Mouse (Mus musculus) gastrocnemius, adult 2 months (tissue): ENCODE data around the gene Icmt. TPM values are rescaled to one million over a fixed set of nuclear protein-coding genes. Genes with fewer than 3 reads are reported as not detected.

ENCODE experiments used
- DNase-seq: peaks from one replicate; pipeline ENCODE4 v3.0.0; 2022
- H3K27ac ChIP-seq: fragments of 200-600 bp; 2 replicates; pipeline ENCODE4 v1.8.1; 2022; ENCODE audit warnings: mild to moderate bottlenecking
- H3K4me3 ChIP-seq: fragments of 200-600 bp; 2 replicates; pipeline ENCODE4 v1.8.1; 2022; ENCODE audit warnings: mild to moderate bottlenecking, moderate library complexity
- CTCF ChIP-seq: fragments of 200-600 bp; IDR thresholded peaks from 2 replicates; pipeline ENCODE4 v1.8.1; 2022; ENCODE audit warnings: antibody characterized with exemption, mild to moderate bottlenecking, moderate library complexity
- intact Hi-C: fragments of 180-260 bp; cut with DNase I; formaldehyde crosslinking; loops from one replicate; pipeline ENCODE4 v1.15.1; 2025
- total RNA-seq, 2 experiments: library from RNA; stranded (reverse); gene quantifications; 2 replicates each; pipeline ENCODE4 v1.2.3; 2021

Gene Icmt
- total RNA-seq, 2 experiments from 2014 or later: 18.1 to 19.3 TPM

DNA sequence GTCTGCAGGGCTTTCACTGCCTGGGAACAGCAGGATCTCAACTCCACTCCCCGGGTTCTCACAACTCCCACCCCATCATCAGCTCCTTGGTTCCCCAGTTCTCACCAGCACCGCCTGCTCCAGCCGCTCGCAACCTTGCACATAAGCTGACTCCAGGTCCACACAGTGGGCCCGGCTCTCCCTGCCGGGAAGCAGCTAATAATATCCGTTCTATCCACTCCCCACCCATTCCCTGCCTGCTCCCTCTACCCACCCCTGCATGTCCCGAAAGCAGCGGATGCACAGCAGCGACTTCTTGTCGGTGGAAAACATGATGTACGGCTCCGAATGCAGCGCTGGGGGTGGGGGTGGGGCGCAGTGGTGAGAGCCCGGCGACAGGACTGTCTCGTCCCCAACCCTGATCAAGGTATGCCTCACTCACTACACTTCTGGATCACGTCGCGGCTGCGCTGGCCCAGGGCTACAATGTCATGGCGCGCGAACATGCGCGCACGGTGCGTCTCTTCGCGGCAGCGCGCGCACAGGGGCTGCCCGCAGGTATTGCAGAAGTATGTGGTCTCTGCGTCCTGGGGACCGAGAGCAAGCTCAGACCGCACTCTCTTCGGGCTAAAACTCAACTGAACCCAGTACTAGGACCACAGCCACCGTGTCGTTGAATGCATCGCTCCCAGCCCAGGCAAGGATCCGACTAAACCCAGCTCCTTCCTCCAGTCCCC, 18.6 kb downstream of the Icmt start:
- Histone ChIP-seq H3K4me3 (peak overlapping the region; percentile 30; the same call in 1 of the 2 replicates), H3K27ac (no peak overlapping the region)
- no peak for DNase-seq
- no peak for TF ChIP-seq CTCF
- intact Hi-C loops: no loop called here

DNA sequence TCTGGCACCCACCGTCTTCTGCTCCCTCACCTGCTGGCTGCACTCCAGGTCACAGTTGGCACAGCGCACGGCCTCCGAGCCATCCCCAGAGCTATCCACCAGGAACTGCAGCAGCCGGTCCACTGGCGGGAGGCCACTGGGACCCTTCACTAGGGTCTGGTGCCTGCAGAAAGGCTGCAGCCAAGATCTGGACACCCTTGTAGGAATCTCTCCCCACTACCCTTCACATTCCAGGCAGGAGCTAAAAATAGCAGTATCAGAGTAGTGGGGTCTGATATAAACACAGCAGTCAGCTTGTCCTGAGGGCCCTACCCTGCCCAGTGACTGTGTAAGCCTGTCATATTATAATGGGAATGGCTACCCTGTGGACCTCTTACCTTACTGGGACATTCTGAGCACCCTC, 20.6 kb downstream of the Icmt start:
- no peak overlapping the region for H3K27ac ChIP-seq
- no peak for DNase-seq
- intact Hi-C loops: no loop called here
- H3K4me3 ChIP-seq: no peak overlapping the region
- TF ChIP-seq CTCF: no peak

DNA sequence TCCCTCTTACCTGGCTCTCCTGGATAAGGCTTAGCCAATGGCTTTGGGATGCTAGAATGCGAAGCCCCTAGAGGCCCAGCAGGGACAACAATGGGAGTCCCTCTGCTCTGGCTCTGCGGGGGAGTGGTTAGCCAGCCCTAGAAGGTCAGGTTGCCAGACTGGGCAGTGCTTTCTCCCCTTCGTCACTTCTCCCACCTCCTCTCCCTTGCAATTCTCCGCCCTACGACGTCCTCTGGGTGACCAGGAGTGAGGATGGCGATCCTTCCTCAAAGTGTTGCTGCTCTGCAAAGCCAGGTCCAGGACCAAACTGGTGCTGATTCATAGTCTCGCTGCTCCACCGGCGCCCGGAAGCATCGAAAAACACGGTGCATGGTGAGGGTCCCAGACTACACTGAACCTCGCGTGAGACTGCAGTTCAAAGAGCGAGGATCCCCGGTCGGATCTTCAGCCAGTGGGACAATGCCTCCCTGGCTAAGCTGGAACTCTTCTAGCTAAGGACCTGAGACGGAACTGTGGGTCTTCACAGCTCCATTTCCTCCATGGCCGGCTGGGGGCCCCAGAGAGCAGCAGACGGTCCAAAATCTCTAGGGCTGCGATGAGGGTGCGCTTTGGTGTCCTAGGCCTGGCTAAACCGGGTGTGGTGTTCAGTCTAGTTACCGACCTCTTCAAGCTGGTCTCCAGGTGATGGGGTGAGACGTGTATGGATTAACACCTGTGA, 21.6 kb downstream of the Icmt start, which contains the start of gene Rnf207:
TSS of gene Rnf207 (minus strand) at position 477 of the 718 bp plus-strand sequence.
- intact Hi-C loops: no loop called here
- TF ChIP-seq CTCF: peak; percentile 71
- Histone ChIP-seq H3K4me3 (peak within 1 kb of the TSS; percentile 69), H3K27ac (peak within 1 kb of the TSS; percentile 59)
- peak; percentile 70 for DNase-seq

DNA sequence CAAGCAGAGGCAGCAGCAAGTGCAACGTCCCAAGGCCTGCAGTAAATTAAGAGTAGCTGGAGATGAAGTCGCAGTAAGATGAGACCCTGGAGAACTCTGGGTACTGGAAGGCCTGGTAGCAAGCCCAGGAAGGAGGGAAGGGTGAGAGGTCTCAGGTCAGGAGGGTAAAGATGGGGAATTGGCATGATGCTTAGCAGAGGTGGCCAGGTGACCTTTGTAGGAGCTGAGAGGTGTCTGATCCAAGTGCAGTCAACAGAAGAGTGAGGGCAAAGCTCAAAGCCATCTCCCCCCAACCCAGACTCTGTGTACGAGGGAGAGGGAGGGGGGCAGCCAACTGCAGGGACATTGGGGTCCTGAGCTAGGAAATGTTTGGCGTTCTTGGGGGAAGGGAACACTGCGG, 24.4 kb downstream of the Icmt start:
- H3K27ac ChIP-seq: no peak overlapping the region
- no peak for DNase-seq
- H3K4me3 ChIP-seq: no peak overlapping the region
- intact Hi-C loops: no loop called here
- TF ChIP-seq CTCF: no peak

DNA sequence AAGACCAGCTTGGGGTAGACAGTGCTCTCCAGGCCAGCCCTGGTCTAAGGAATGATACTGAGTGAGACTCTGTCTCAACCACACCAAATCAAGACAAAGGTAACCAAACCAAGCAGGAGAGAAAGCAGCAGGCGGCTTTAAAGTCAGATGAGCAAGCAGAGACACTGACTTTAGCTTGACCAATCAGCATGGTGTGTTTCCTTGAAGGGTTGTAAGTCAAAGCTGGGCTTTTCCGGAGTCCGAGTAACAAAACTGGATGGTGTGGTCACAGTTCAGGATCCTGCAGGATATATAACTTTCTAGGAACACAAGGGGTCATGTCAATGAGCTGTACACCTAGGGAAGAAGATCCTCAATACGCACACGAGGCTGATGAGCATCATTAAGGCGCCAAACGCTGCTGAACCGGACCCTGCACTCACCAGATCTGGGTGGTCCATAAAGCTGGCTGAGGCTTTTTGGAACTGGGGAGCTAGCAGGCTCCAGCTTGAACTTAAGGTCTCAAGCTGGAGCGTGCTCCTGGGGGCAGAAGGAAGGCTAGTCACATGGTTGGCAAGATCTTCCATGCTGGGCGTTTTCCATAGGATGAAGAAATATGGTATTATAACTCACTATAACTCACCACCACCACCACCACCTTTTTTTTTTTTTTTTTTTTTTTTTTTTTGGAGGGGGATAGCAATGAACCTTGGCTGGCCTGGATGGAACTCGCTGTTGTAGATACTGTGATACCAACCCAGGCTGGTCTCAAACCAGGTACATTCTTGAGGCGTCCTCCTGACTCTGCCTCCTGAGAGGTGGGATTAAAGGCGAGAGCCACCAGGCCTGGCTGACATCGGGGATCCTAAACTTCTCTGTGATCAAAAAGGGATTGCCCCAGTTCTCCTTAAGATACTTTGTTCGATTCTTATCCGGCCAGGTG, 27.9 kb downstream of the Icmt start:
- peak; percentile 37 for DNase-seq
- peak overlapping the region; percentile 99 for H3K4me3 ChIP-seq
- intact Hi-C loops: loop anchor here (5.0 kb wide), 2 partner anchors 152 to 167 kb away; partner anchors contain the start of genes Kcnab2 and Nphp4
- no peak for TF ChIP-seq CTCF
- peak overlapping the region; percentile 93 for H3K27ac ChIP-seq

DNA sequence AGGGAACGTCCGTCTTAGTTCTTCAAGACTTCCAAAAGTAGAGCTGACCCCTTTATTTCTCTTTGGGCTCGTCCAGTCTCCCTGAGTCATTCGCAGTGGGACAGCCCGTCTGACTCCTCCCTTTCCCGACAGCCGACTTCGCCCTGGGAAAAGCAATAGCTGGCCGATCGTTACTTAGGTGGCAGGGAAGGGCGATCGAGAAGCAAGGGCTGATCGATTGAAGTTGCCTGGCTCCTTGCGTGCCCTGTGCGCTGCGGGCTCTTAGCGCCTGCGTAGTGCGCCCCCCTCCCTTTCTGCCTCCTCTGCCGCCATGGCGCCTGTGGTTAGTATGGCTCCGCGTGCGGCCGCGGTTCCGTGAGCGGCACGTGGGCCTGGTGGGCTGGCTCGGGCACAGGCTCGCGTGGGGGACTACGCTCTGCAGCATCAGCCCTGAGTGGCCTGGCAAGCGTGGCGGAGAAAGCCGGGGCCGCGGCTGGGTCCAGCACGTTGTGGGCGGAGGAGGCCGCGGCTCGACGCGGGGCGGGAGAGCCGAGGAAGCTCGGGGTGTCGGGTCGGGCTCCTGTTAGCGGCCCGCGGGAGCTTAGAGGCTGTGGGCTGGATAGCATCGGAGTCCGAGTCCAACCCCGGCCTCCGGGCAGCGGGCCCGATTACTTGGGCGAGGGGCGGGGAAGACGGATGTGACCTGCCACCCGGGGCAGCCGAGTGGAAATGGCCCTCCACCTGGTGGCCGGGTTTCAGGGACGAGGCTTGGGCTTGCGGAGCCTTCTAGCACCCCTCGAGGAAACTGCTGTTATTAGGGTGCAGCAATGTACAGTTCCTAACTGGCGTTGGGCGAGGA, 28.8 kb downstream of the Icmt start, which contains the start of gene Rpl22:
TSS of gene Rpl22 (plus strand) at position 169 of the 838 bp plus-strand sequence.
- H3K27ac ChIP-seq: peak within 1 kb of the TSS; percentile 93
- peak; percentile 22; the same call in 1 of the 2 replicates for TF ChIP-seq CTCF
- intact Hi-C loops: loop anchor here (5.0 kb wide), 2 partner anchors 152 to 167 kb away; partner anchors contain the start of genes Kcnab2 and Nphp4
- peak; percentile 94 for DNase-seq
- H3K4me3 ChIP-seq: peak within 1 kb of the TSS; percentile 99

DNA sequence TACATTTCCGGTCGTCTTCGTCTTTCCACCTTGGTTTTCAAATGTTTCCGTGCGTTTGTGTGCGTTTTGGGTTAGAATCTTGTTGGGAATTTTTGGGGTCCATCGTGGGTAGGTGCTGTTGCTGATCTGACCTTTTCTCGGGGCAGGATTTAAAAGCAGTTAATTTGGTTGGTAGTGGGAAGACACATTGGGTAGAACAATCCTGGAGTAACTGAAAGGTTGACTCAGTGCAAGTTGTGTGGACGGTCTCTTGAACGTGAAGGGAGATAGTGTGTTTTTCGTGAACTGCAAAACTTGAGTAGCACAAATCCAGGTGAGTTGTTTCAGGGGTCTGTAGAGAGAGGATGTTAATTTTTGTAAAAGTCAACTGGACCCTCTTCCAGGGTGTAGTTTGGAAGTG, 29.5 kb downstream of the Icmt start:
- intact Hi-C loops: loop anchor here (5.0 kb wide), 2 partner anchors 151 to 166 kb away; partner anchors contain the start of genes Kcnab2 and Nphp4
- no peak for TF ChIP-seq CTCF
- Histone ChIP-seq H3K27ac (peak overlapping the region; percentile 93; the same call in 1 of the 2 replicates), H3K4me3 (peak overlapping the region; percentile 99)
- no peak for DNase-seq

DNA sequence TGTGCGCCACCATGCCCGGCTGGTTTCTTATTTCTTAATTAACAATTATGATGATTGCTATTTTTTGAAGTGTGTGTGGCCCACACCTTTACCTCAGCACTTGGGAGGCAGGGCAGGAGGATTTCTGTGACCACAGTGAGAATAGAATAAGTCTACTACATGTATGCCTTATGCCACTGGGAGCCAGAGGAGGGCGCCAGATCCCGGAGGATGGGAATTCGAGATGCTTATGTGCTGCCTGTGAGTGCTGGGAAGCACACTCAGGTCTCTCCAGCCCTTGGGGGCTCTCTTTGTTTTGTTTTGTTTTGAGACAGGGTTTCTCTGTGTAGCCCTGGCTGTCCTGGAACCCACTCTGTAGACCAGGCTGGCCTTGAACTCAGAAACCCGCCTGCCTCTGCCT, 31.7 kb downstream of the Icmt start:
- peak; percentile 49 for TF ChIP-seq CTCF
- no peak overlapping the region for H3K4me3 ChIP-seq
- H3K27ac ChIP-seq: no peak overlapping the region
- intact Hi-C loops: loop anchor here (5.0 kb wide), 2 partner anchors 149 to 164 kb away; partner anchors contain the start of genes Kcnab2 and Nphp4
- DNase-seq: peak; percentile 62

DNA sequence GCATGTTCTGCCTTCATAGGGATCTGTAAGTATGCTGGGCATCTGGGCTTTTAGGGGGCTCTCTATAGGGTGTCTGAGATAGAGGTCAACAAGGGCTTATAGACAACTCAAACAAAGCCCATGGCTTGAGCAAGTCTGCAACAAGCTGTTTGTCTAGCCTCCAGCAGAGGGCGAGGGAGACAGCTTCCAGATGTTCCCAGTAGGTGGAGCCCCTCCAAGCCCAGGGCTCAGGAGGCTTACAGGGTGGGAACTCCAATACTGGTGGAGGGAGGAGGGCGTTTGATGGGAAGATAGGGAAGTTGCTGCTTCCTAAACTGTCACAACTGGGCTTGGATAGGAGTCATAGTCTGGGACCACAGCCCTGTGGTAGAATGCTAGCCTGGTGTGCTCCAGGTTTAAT, 35.9 kb downstream of the Icmt start:
- Histone ChIP-seq H3K4me3 (no peak overlapping the region), H3K27ac (no peak overlapping the region)
- peak; percentile 98 for TF ChIP-seq CTCF
- DNase-seq: peak; percentile 73
- intact Hi-C loops: loop anchor here (2.0 kb wide), 1 partner anchor 102 kb away; no protein-coding TSS in a partner anchor

DNA sequence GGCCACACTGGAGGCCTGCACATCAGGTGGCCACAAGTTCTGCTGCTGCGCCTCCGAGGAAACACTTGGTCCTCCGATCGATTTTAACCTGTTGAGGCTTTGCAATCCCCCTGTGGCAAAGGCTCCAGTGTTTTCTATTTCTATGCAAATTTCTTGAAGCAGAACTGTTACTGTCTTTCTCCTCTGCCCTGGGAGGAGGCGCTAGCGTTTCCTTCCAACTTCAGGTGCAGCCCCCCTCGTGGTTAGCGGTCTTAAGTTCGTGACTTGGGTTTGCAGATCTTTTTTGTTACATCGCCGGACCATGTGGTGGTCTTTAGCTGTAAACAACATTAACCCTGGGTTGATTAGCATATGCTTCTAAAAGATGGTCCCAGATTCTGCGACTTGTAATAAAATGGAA, 36.6 kb downstream of the Icmt start:
- intact Hi-C loops: loop anchor here (2.0 kb wide), 1 partner anchor 101 kb away; no protein-coding TSS in a partner anchor
- H3K27ac ChIP-seq: no peak overlapping the region
- no peak for TF ChIP-seq CTCF
- no peak overlapping the region for H3K4me3 ChIP-seq
- DNase-seq: no peak

DNA sequence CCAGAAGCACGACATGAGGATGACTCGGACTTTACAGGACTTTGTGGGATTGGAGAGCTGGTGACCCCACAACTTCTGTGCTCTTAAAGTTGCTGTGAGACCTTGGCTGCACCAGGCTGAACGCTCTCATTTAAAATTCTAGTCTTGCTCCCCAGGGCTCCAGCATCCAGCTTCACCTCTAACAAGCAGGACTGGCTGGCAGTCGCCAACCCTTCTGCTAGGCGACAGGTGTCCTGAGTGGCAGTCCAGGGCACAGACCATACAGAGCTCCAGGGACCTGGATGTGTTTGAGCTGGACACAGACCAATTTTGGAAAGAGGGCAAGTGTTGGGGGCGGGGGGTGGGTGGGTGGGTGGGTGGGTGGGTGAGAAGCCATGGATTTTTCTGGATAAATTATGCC, 40.7 kb downstream of the Icmt start:
- intact Hi-C loops: no loop called here

More for the DNA sequence above, 40.7 kb downstream of the Icmt start:
- no peak for DNase-seq
- Histone ChIP-seq H3K4me3 (no peak overlapping the region), H3K27ac (no peak overlapping the region)
- TF ChIP-seq CTCF: no peak
